Mouse (Mus musculus) liver, adult 2 months (tissue): ENCODE measurements around the gene Gm21974.

ENCODE experiments used
- CTCF ChIP-seq: fragments of 200-500 bp; IDR thresholded peaks from 2 replicates; pipeline ENCODE4 v1.5.1; 2011; ENCODE audit warnings: low read depth, low read length, control low read depth
- POLR2A ChIP-seq: fragments of 200-500 bp; IDR thresholded peaks from 2 replicates; pipeline ENCODE4 v1.6.1; 2011; ENCODE audit warnings: low read length, control low read depth; ENCODE audit not compliant: insufficient read depth; ENCODE audit errors: extremely low read depth

GRCm38 (mm10) chr7:127944614-127945013, 49.4 kb upstream of the Gm21974 start:
- TF ChIP-seq CTCF (no peak), POLR2A (no peak)
